Mouse (Mus musculus): Measurements from ENCODE around the gene Abca14. TPM values are rescaled to one million over a fixed set of nuclear protein-coding genes. Genes with fewer than 3 reads are reported as not detected.

Abca14 gene
- polyA plus RNA-seq, 1 experiment, result 185 TPM

DNA sequence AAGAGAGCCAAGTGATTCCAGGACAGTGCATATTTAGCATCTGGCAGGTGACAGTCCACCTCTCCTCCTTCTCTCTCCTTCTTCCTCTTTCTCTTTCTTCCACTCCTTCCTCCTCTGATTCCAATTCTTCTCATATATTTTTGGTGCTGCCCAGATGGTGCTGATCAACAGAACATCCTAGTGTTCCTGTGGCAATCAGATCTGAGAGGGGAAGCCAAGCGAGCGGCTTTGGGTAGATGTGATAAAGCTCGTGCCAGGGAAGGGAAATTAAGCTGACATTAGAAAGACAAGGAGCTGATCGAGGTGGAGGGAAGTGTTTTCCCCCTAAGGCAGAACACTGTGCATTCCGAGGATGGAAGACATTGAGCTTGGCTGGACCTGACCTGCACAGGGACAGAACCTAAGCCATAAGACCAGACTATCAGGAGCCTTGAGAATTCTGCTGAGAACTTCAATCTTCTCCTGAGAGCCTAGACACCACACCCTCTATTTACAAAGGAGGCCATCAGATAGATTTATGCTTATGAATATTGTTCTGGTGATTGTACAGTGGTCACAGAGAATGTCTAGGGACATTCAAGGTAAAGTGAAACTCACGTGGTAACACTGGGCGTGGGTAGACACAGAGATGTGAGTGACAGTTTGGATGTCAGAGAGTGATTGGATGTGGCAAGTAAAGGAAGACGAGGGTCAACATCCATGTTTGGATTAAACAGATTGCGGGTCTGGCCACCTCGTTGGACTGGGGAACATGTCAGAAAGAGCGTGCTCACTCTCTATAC is 28.8 kb upstream of the Abca14 start:
- no peak overlapping the region for H3K4me3 ChIP-seq (ENCODE audit: control insufficient read depth, low read depth, low read length)
- H3K27me3 ChIP-seq (ENCODE audit: control insufficient read depth, insufficient read depth, low read length), result no peaks in the 10 kb centered on the region
- no peaks in the 10 kb centered on the region for H3K4me1 ChIP-seq (ENCODE audit: control insufficient read depth, insufficient read depth, low read length)
- H3K36me3 ChIP-seq (ENCODE audit: control insufficient read depth, insufficient read depth, low read length), result no peaks in the 10 kb centered on the region
- no peak for TF ChIP-seq CTCF (IDR thresholded peaks at IDR 0.05; ENCODE audit: control insufficient read depth, insufficient read depth, insufficient replicate concordance, low read depth, low read length)
- TF ChIP-seq POLR2A (IDR thresholded peaks at IDR 0.05; ENCODE audit: control insufficient read depth, low read depth, low read length), result no peak
- no peak overlapping the region for H3K27ac ChIP-seq (ENCODE audit: control insufficient read depth, insufficient read depth, low read depth, low read length)

GRCm38 (mm10) chr7:120177611-120178010 is 26.1 kb upstream of the Abca14 start:
- TF ChIP-seq CTCF (IDR thresholded peaks at IDR 0.05; ENCODE audit: control insufficient read depth, insufficient read depth, insufficient replicate concordance, low read depth, low read length), result no peak
- no peak for TF ChIP-seq POLR2A (IDR thresholded peaks at IDR 0.05; ENCODE audit: control insufficient read depth, low read depth, low read length)

GRCm38 (mm10) chr7:120178935-120179334 is 24.8 kb upstream of the Abca14 start:
- H3K36me3 ChIP-seq (ENCODE audit: control insufficient read depth, insufficient read depth, low read length), result no peaks in the 10 kb centered on the region
- no peaks in the 10 kb centered on the region for H3K27me3 ChIP-seq (ENCODE audit: control insufficient read depth, insufficient read depth, low read length)
- no peaks in the 10 kb centered on the region for H3K4me1 ChIP-seq (ENCODE audit: control insufficient read depth, insufficient read depth, low read length)
- TF ChIP-seq CTCF (IDR thresholded peaks at IDR 0.05; ENCODE audit: control insufficient read depth, insufficient read depth, insufficient replicate concordance, low read depth, low read length) (no peak), POLR2A (IDR thresholded peaks at IDR 0.05; ENCODE audit: control insufficient read depth, low read depth, low read length) (no peak)
- H3K27ac ChIP-seq (ENCODE audit: control insufficient read depth, insufficient read depth, low read depth, low read length), result no peak overlapping the region
- H3K4me3 ChIP-seq (ENCODE audit: control insufficient read depth, low read depth, low read length), result no peak overlapping the region

More at GRCm38 (mm10) chr7:120177611-120178010, 26.1 kb upstream of the Abca14 start:
- H3K27me3 ChIP-seq (ENCODE audit: control insufficient read depth, insufficient read depth, low read length), result no peaks in the 10 kb centered on the region
- no peaks in the 10 kb centered on the region for H3K36me3 ChIP-seq (ENCODE audit: control insufficient read depth, insufficient read depth, low read length)
- H3K4me1 ChIP-seq (ENCODE audit: control insufficient read depth, insufficient read depth, low read length), result no peaks in the 10 kb centered on the region
- H3K27ac ChIP-seq (ENCODE audit: control insufficient read depth, insufficient read depth, low read depth, low read length), result no peak overlapping the region
- no peak overlapping the region for H3K4me3 ChIP-seq (ENCODE audit: control insufficient read depth, low read depth, low read length)

DNA sequence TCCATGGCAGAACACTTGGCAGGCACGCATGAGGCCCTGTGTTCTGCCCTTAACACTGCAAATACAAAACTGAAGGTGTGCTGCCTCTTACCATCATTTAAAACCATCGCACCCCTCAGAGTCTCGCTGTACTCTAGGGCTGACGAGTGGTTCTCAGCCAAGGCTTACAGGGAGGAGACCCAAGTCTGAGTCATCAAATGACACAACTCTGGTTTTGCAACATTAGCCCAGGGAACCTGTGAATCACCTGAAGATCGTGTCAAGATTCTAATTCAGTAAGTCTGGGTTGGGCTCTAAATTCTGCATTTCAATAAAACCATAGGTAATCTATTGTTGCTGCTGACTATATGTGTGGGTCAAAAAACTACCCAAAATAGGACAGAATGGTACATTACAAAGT is 23.2 kb upstream of the Abca14 start:
- TF ChIP-seq POLR2A (IDR thresholded peaks at IDR 0.05; ENCODE audit: control insufficient read depth, low read depth, low read length) (no peak), CTCF (IDR thresholded peaks at IDR 0.05; ENCODE audit: control insufficient read depth, insufficient read depth, insufficient replicate concordance, low read depth, low read length) (no peak)
- no peaks in the 10 kb centered on the region for H3K4me1 ChIP-seq (ENCODE audit: control insufficient read depth, insufficient read depth, low read length)
- H3K36me3 ChIP-seq (ENCODE audit: control insufficient read depth, insufficient read depth, low read length), result no peaks in the 10 kb centered on the region
- H3K27me3 ChIP-seq (ENCODE audit: control insufficient read depth, insufficient read depth, low read length), result no peaks in the 10 kb centered on the region
- H3K27ac ChIP-seq (ENCODE audit: control insufficient read depth, insufficient read depth, low read depth, low read length), result no peak overlapping the region
- H3K4me3 ChIP-seq (ENCODE audit: control insufficient read depth, low read depth, low read length), result no peak overlapping the region

GRCm38 (mm10) chr7:120181401-120182230 is 22.1 kb upstream of the Abca14 start:
- Histone ChIP-seq H3K4me3 (ENCODE audit: control insufficient read depth, low read depth, low read length) (no peak overlapping the region), H3K27ac (ENCODE audit: control insufficient read depth, insufficient read depth, low read depth, low read length) (no peak overlapping the region), H3K27me3 (ENCODE audit: control insufficient read depth, insufficient read depth, low read length) (no peaks in the 10 kb centered on the region), H3K36me3 (ENCODE audit: control insufficient read depth, insufficient read depth, low read length) (no peaks in the 10 kb centered on the region), H3K4me1 (ENCODE audit: control insufficient read depth, insufficient read depth, low read length) (no peaks in the 10 kb centered on the region)
- no peak for TF ChIP-seq CTCF (IDR thresholded peaks at IDR 0.05; ENCODE audit: control insufficient read depth, insufficient read depth, insufficient replicate concordance, low read depth, low read length)
- no peak for TF ChIP-seq POLR2A (IDR thresholded peaks at IDR 0.05; ENCODE audit: control insufficient read depth, low read depth, low read length)

GRCm38 (mm10) chr7:120182891-120183290 is 20.9 kb upstream of the Abca14 start:
- Histone ChIP-seq H3K27ac (ENCODE audit: control insufficient read depth, insufficient read depth, low read depth, low read length) (no peak overlapping the region), H3K27me3 (ENCODE audit: control insufficient read depth, insufficient read depth, low read length) (no peaks in the 10 kb centered on the region), H3K36me3 (ENCODE audit: control insufficient read depth, insufficient read depth, low read length) (no peaks in the 10 kb centered on the region), H3K4me1 (ENCODE audit: control insufficient read depth, insufficient read depth, low read length) (no peaks in the 10 kb centered on the region), H3K4me3 (ENCODE audit: control insufficient read depth, low read depth, low read length) (no peak overlapping the region)
- TF ChIP-seq CTCF (IDR thresholded peaks at IDR 0.05; ENCODE audit: control insufficient read depth, insufficient read depth, insufficient replicate concordance, low read depth, low read length), result no peak
- TF ChIP-seq POLR2A (IDR thresholded peaks at IDR 0.05; ENCODE audit: control insufficient read depth, low read depth, low read length), result no peak

DNA sequence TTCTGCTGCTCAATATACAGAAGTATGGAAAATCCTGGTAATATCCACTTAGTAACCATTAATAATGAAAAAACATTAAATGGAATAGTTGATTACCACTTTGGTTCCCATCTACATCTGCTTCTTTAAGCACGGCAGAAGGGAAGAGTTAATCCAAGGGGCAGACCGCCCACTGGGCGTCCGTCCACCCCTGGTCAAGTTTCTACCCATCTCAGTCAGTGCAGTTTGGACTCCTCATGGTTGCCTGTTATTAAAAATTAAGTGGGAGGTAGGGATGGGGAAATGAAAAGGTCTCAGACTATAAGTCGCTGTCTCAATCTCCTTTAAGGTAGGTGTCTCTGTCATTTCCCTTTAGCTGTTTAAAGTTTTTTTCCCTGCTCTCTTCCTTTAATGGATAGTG is 14.8 kb upstream of the Abca14 start:
- no peaks in the 10 kb centered on the region for H3K4me1 ChIP-seq (ENCODE audit: control insufficient read depth, insufficient read depth, low read length)
- no peaks in the 10 kb centered on the region for H3K27me3 ChIP-seq (ENCODE audit: control insufficient read depth, insufficient read depth, low read length)
- H3K4me3 ChIP-seq (ENCODE audit: control insufficient read depth, low read depth, low read length), result no peak overlapping the region
- TF ChIP-seq POLR2A (IDR thresholded peaks at IDR 0.05; ENCODE audit: control insufficient read depth, low read depth, low read length) (no peak), CTCF (IDR thresholded peaks at IDR 0.05; ENCODE audit: control insufficient read depth, insufficient read depth, insufficient replicate concordance, low read depth, low read length) (no peak)
- no peak overlapping the region for H3K27ac ChIP-seq (ENCODE audit: control insufficient read depth, insufficient read depth, low read depth, low read length)
- H3K36me3 ChIP-seq (ENCODE audit: control insufficient read depth, insufficient read depth, low read length), result no peaks in the 10 kb centered on the region

All from testis, adult 2 months (tissue).